Mouse (Mus musculus): ENCODE results near the gene Traf7.

- no peak for TF ChIP-seq POLR2A (IDR thresholded peaks at IDR 0.05; ENCODE audit: control insufficient read depth in 1 of 2, insufficient read depth in 1 of 2, low read depth in 1 of 2, low read length in 2 of 2, poor library complexity in 1 of 2)
- TF ChIP-seq UBTF (IDR thresholded peaks at IDR 0.05; ENCODE audit: borderline replicate concordance, insufficient read depth, low read depth, low read length) = no peak
- TF ChIP-seq TAL1 (IDR thresholded peaks at IDR 0.05; ENCODE audit: low read length) = no peak
- TF ChIP-seq USF1 (IDR thresholded peaks at IDR 0.05; ENCODE audit: low read depth, low read length) = no peak
- TF ChIP-seq CTCF (IDR thresholded peaks at IDR 0.05 in 2 of 3, conservative IDR thresholded peaks at IDR 0.05 in 1 of 3; ENCODE audit: control insufficient read depth in 1 of 3, insufficient read depth in 1 of 3, low read depth in 2 of 3, low read length in 3 of 3, poor library complexity in 1 of 3, severe bottlenecking in 1 of 3) = no peak
- no peak for TF ChIP-seq MEF2A (IDR thresholded peaks at IDR 0.05; ENCODE audit: extremely low read depth, insufficient replicate concordance, low read depth, low read length, poor library complexity, severe bottlenecking)
Measured at GRCm38 (mm10) chr17:24504085-24504484, 23.7 kb downstream of the Traf7 start.
